Mouse (Mus musculus) megakaryocyte progenitor cell, adult 5-6 weeks (primary cell): ENCODE measurements at regions not wholly inside any gene's neighbourhood (a gene's known extent, or its start where the extent isn't known, plus 50 kb on each side); places are given as distances from the start of the nearest gene placed in this dataset.

Source experiments
- ATAC-seq: replicated peaks from 2 replicates; pipeline ENCODE4 v1.8.0; 2016; ENCODE audit warnings: mild to moderate bottlenecking, moderate TSS enrichment, inconsistent platforms; ENCODE audit not compliant: poor library complexity

GRCm38 (mm10) chr13:51016209-51016608 lies 84.5 kb upstream of the Spin1 start:
- no peak for ATAC-seq

GRCm38 (mm10) chr13:51016956-51017703 lies 83.5 kb upstream of the Spin1 start:
- ATAC-seq, result no peak

- no peak for ATAC-seq
These were observed 82.9 kb upstream of the Spin1 start for GRCm38 (mm10) chr13:51017727-51018321.

GRCm38 (mm10) chr13:51018366-51018765 lies 82.3 kb upstream of the Spin1 start:
- ATAC-seq, result no peak

- ATAC-seq, result no peak
These were observed 78.1 kb upstream of the Spin1 start for GRCm38 (mm10) chr13:51022401-51023250.

GRCm38 (mm10) chr13:51023271-51023670 lies 77.4 kb upstream of the Spin1 start:
- ATAC-seq, result no peak

- ATAC-seq, result no peak
These were observed 74.3 kb upstream of the Spin1 start for GRCm38 (mm10) chr13:51026311-51026918.

GRCm38 (mm10) chr13:51037850-51038450 lies 62.7 kb upstream of the Spin1 start:
- no peak for ATAC-seq

GRCm38 (mm10) chr13:51038955-51039354 lies 61.7 kb upstream of the Spin1 start:
- no peak for ATAC-seq

- no peak for ATAC-seq
These were observed 59.6 kb upstream of the Spin1 start for GRCm38 (mm10) chr13:51041121-51041520.

- ATAC-seq, result no peak
These were observed 57.7 kb upstream of the Spin1 start for GRCm38 (mm10) chr13:51042881-51043402.
